Mouse (Mus musculus) adrenal gland (tissue): Measurements from ENCODE around the gene Mast4.

Experiments
- intact Hi-C: fragments of 180-260 bp; cut with DNase I; formaldehyde crosslinking; loops from one replicate; pipeline ENCODE4 v1.15.1; 2025

Mast4 gene

GRCm38 (mm10) chr13:102994098-102994497 is 340.2 kb downstream of the Mast4 start:
- intact Hi-C loops: no loop called here

GRCm38 (mm10) chr13:102992680-102993423 is 341.4 kb downstream of the Mast4 start:
- intact Hi-C loops: no loop called here

GRCm38 (mm10) chr13:102991928-102992327 is 342.4 kb downstream of the Mast4 start:
- intact Hi-C loops: no loop called here

- intact Hi-C loops: no loop called here
These were observed 343.1 kb downstream of the Mast4 start for GRCm38 (mm10) chr13:102991196-102991595.

GRCm38 (mm10) chr13:102990085-102990484 is 344.2 kb downstream of the Mast4 start:
- intact Hi-C loops: no loop called here

GRCm38 (mm10) chr13:102989616-102990015 is 344.7 kb downstream of the Mast4 start:
- intact Hi-C loops: no loop called here

GRCm38 (mm10) chr13:102988976-102989375 is 345.3 kb downstream of the Mast4 start:
- intact Hi-C loops: no loop called here

- intact Hi-C loops: no loop called here
These were observed 345.9 kb downstream of the Mast4 start for GRCm38 (mm10) chr13:102988251-102988895.

GRCm38 (mm10) chr13:102984550-102984949 is 349.7 kb downstream of the Mast4 start:
- intact Hi-C loops: no loop called here

GRCm38 (mm10) chr13:102973853-102974252 is 360.4 kb downstream of the Mast4 start:
- intact Hi-C loops: no loop called here

GRCm38 (mm10) chr13:102963471-102963870 is 370.8 kb downstream of the Mast4 start:
- intact Hi-C loops: no loop called here

- intact Hi-C loops: no loop called here
These were observed 375.7 kb downstream of the Mast4 start for GRCm38 (mm10) chr13:102958273-102959270.

- intact Hi-C loops: no loop called here
These were observed 376.6 kb downstream of the Mast4 start for GRCm38 (mm10) chr13:102957508-102958272.

GRCm38 (mm10) chr13:102955506-102955905 is 378.8 kb downstream of the Mast4 start:
- intact Hi-C loops: no loop called here

GRCm38 (mm10) chr13:102949756-102950155 is 384.5 kb downstream of the Mast4 start:
- intact Hi-C loops: no loop called here

- intact Hi-C loops: no loop called here
These were observed 385.3 kb downstream of the Mast4 start for GRCm38 (mm10) chr13:102948966-102949365.

GRCm38 (mm10) chr13:102947546-102947945 is 386.8 kb downstream of the Mast4 start:
- intact Hi-C loops: no loop called here

GRCm38 (mm10) chr13:102946024-102946821 is 388.1 kb downstream of the Mast4 start:
- intact Hi-C loops: no loop called here

- intact Hi-C loops: no loop called here
These were observed 388.8 kb downstream of the Mast4 start for GRCm38 (mm10) chr13:102945450-102945849.

GRCm38 (mm10) chr13:102944516-102944915 is 389.8 kb downstream of the Mast4 start:
- intact Hi-C loops: no loop called here
